Mouse (Mus musculus) CH12.LX (cell line): ENCODE data around the gene Dph1. TPM values are rescaled to one million over a fixed set of nuclear protein-coding genes. Genes with fewer than 3 reads are reported as not detected.
A peak's percentile ranks its signal among the peaks of the same experiment; 100 is the strongest.

ENCODE experiments used
- DNase-seq: peaks from one replicate; pipeline ENCODE4 v3.0.0-alpha.2; 2013; ENCODE audit errors: extremely low read depth
- H3K27ac ChIP-seq: 2 replicates; pipeline ENCODE4 v1.5.1; 2012; ENCODE audit warnings: low read depth, mild to moderate bottlenecking, control low read depth, moderate library complexity; ENCODE audit not compliant: insufficient read depth
- H3K27me3 ChIP-seq: replicated peaks from 2 replicates; pipeline ENCODE3; 2012; ENCODE audit warnings: inconsistent platforms
- H3K36me3 ChIP-seq, 2 experiments: replicated peaks in 1 of 2; 2 replicates each; pipeline versions ENCODE3 to v1.6.1; 2012; ENCODE audit warnings: inconsistent platforms in 1 of 2, low read length in 1 of 2, mild to moderate bottlenecking in 1 of 2, mixed read lengths in 1 of 2, moderate library complexity in 1 of 2; ENCODE audit not compliant: control insufficient read depth in 1 of 2, insufficient read depth in 1 of 2
- H3K4me1 ChIP-seq, 2 experiments: 2 replicates each; pipeline ENCODE4 v1.6.1; 2012; ENCODE audit warnings: inconsistent platforms in 1 of 2, moderate library complexity in 1 of 2; ENCODE audit not compliant: insufficient read depth in 2 of 2, control insufficient read depth in 1 of 2
- H3K4me2 ChIP-seq: 2 replicates; pipeline ENCODE4 v1.6.1; 2012; ENCODE audit warnings: low read depth, mild to moderate bottlenecking, control low read depth; ENCODE audit not compliant: poor library complexity, insufficient read depth, severe bottlenecking
- H3K4me3 ChIP-seq, 3 experiments: fragments of 150-350 bp in 1 of 3; sonication (generic) in 1 of 3; replicated peaks in 1 of 3; 2 replicates each; pipeline versions ENCODE3 to v1.5.1; 2011 to 2012; ENCODE audit warnings: low read depth in 2 of 3, low read length in 2 of 3, mild to moderate bottlenecking in 2 of 3, moderate library complexity in 2 of 3, control low read depth in 1 of 3, improper control_type of control experiment in 1 of 3, inconsistent platforms in 1 of 3, mixed read lengths in 1 of 3; ENCODE audit not compliant: poor library complexity in 1 of 3
- H3K79me2 ChIP-seq: replicated peaks from 2 replicates; pipeline ENCODE4 v1.6.1; 2012; ENCODE audit warnings: mild to moderate bottlenecking, moderate library complexity; ENCODE audit not compliant: control insufficient read depth, poor library complexity, insufficient read depth, severe bottlenecking; ENCODE audit errors: extremely low read depth
- H3K9ac ChIP-seq: 2 replicates; pipeline ENCODE4 v1.6.1; 2012; ENCODE audit warnings: low read depth, mild to moderate bottlenecking, control low read depth, moderate library complexity; ENCODE audit not compliant: insufficient read depth
- H3K9me3 ChIP-seq: replicated peaks from 2 replicates; pipeline ENCODE3; 2012; ENCODE audit warnings: low read length, inconsistent platforms, mixed read lengths
- BHLHE40 ChIP-seq: IDR thresholded peaks from 2 replicates; pipeline ENCODE4 v1.6.1; 2011; ENCODE audit warnings: mild to moderate bottlenecking, low read depth, low read length, improper control_type of control experiment
- CTCF ChIP-seq, 2 experiments: IDR thresholded peaks in 1 of 2; conservative IDR thresholded peaks in 1 of 2; 2 replicates each; pipeline ENCODE4 v1.5.1; 2011 to 2012; ENCODE audit warnings: low read depth in 2 of 2, low read length in 2 of 2, improper control_type of control experiment in 1 of 2, inconsistent platforms in 1 of 2, mild to moderate bottlenecking in 1 of 2, moderate library complexity in 1 of 2
- EP300 ChIP-seq: IDR thresholded peaks from 2 replicates; pipeline ENCODE4 v1.6.1; 2011; ENCODE audit warnings: low read length, improper control_type of control experiment
- ETS1 ChIP-seq: conservative IDR thresholded peaks from 2 replicates; pipeline ENCODE4 v1.6.1; 2012; ENCODE audit warnings: low read depth, mild to moderate bottlenecking, inconsistent platforms, low read length, improper control_type of control experiment, moderate library complexity
- HCFC1 ChIP-seq: IDR thresholded peaks from 2 replicates; pipeline ENCODE4 v1.6.1; 2012; ENCODE audit warnings: low read depth, mild to moderate bottlenecking, inconsistent platforms, low read length, improper control_type of control experiment
- IRF4 ChIP-seq: IDR thresholded peaks from 2 replicates; pipeline ENCODE4 v1.6.1; 2014; ENCODE audit warnings: low read depth, mild to moderate bottlenecking, inconsistent platforms, low read length, improper control_type of control experiment
- JUN ChIP-seq: IDR thresholded peaks from 2 replicates; pipeline ENCODE4 v1.6.1; 2011; ENCODE audit warnings: low read depth, mild to moderate bottlenecking, low read length, improper control_type of control experiment, moderate library complexity; ENCODE audit not compliant: insufficient read depth
- MAFK ChIP-seq: IDR thresholded peaks from 2 replicates; pipeline ENCODE4 v1.6.1; 2011; ENCODE audit warnings: low read length, improper control_type of control experiment; ENCODE audit not compliant: insufficient replicate concordance
- MAX ChIP-seq: IDR thresholded peaks from 2 replicates; pipeline ENCODE4 v1.6.1; 2011; ENCODE audit warnings: low read length, improper control_type of control experiment
- MAZ ChIP-seq: IDR thresholded peaks from 2 replicates; pipeline ENCODE4 v1.6.1; 2012; ENCODE audit warnings: low read depth, mild to moderate bottlenecking, inconsistent platforms, low read length, improper control_type of control experiment, moderate library complexity
- MXI1 ChIP-seq: IDR thresholded peaks from 2 replicates; pipeline ENCODE4 v1.6.1; 2011; ENCODE audit warnings: mild to moderate bottlenecking, low read depth, low read length, improper control_type of control experiment
- NELFE ChIP-seq: IDR thresholded peaks from 2 replicates; pipeline ENCODE4 v1.6.1; 2011; ENCODE audit warnings: low read depth, low read length, improper control_type of control experiment
- NRF1 ChIP-seq: IDR thresholded peaks from 2 replicates; pipeline ENCODE4 v1.6.1; 2014; ENCODE audit warnings: low read depth, mild to moderate bottlenecking, inconsistent platforms, low read length, improper control_type of control experiment, moderate library complexity
- PAX5 ChIP-seq: IDR thresholded peaks from 2 replicates; pipeline ENCODE4 v1.6.1; 2012; ENCODE audit warnings: low read length, inconsistent platforms, mixed read lengths
- SMC3 ChIP-seq: IDR thresholded peaks from 2 replicates; pipeline ENCODE4 v1.6.1; 2011; ENCODE audit warnings: low read depth, low read length, improper control_type of control experiment
- UBTF ChIP-seq: IDR thresholded peaks from 2 replicates; pipeline ENCODE4 v1.6.1; 2012; ENCODE audit warnings: low read depth, mild to moderate bottlenecking, inconsistent platforms, low read length, improper control_type of control experiment, moderate library complexity
- USF1 ChIP-seq: IDR thresholded peaks from 2 replicates; pipeline ENCODE4 v1.6.1; 2014; ENCODE audit warnings: low read depth, mild to moderate bottlenecking, inconsistent platforms, low read length, improper control_type of control experiment
- dilution Hi-C: fragments of 300-500 bp; cut with MboI; formaldehyde crosslinking; loops from 2 replicates; pipeline ENCODE4 v1.14.3; 2020; ENCODE audit warnings: low sequenced_read_pairs; ENCODE audit not compliant: extremely low pct_unique_long_range_greater_than_20kb, extremely low pct_ligation_motif_present
- in situ Hi-C: fragments of 300-500 bp; cut with MboI; formaldehyde crosslinking; loops from 3 replicates; pipeline ENCODE4 v1.14.3; 2019; ENCODE audit warnings: low sequenced_read_pairs, low pct_ligation_motif_present, low pct_unique_long_range_greater_than_20kb, mixed read lengths
- polyA plus RNA-seq: library from polyadenylated mRNA; unstranded; fragments of >175 nt; gene quantifications from 2 replicates; pipeline ENCODE4 v1.2.1, GENCODE M21; 2012; ENCODE audit warnings: low read depth; ENCODE audit not compliant: insufficient read length
- total RNA-seq, 2 experiments: library from RNA; depleted of rRNA; stranded (reverse); fragments of 300-350 nt in 1 of 2; fragments of >200 nt in 1 of 2; gene quantifications; 2 replicates each; pipeline ENCODE4 v1.2.3; 2012 to 2014

The Dph1 gene
- total and polyA plus RNA-seq, 3 experiments, result 47.7 to 57.0 (median 54.7) TPM

DNA sequence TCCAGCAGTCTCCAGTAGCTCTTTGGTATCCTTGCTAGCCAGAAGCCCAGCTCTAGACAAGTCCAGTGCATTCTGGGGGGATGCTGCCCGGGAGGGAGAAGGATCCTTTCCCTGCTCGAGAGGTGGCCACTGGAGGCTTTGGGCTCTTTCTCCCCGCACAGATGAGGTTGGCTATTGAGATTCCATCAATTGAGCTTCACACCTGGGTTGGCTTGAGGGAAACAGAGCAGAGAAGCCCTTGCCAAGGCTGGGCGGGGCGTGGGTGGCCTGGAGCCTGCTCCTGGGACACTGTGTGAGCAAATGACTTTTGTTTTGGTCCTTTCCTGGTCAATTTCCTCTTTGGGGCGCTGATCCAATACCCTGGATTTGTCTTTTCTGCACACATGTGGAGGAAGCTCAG, 5.1 kb upstream of the Dph1 start:
- Histone ChIP-seq H3K9me3 (peaks cover 10% of the 10 kb centered on the region), H3K79me2 (no peaks in the 10 kb centered on the region), H3K4me2 (no peak overlapping the region), H3K27me3 (peaks cover 78% of the 10 kb centered on the region), H3K4me1 (peaks cover 17 to 37% of the 10 kb centered on the region in 2 experiments), H3K27ac (no peak overlapping the region), H3K9ac (no peak overlapping the region), H3K4me3 (no peak overlapping the region), H3K36me3 (no peaks in the 10 kb centered on the region)
- dilution Hi-C loops (no loop called here), in situ Hi-C loops (no loop called here)
- TF ChIP-seq JUN (no peak), BHLHE40 (no peak), MAFK (no peak), HCFC1 (no peak), UBTF (no peak)
- no peak for DNase-seq

DNA sequence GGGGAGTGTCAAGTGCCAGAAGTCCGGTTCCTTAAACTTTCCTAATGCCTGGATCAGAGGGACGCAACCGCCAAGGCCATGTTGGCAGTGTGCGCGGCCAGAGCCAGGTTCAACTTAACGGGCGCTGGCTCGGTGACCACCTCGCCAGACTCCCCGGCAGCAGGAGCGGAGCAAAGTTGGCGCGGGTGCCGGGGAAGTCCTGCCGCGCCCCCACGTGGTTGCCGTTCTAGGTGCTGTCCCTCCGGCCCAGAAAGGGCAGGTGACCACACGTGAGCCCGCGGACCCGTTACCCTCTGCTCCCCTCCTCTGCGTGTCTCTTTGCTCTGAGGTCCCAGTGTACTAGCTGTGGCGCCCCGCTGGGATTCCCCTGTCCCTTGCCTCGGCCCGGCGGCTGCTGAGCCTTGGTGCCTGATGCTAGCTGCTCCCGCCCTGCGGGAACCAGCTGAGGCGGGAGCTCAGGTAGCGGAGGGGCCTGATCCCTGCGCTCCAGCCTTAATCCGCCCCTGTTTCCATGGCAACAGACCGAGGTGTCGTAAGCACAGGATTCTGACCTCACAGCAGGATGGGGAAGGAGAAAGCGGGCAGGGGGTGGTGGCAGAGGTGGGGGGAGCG, 3.9 kb upstream of the Dph1 start:
- peaks cover 10% of the 10 kb centered on the region for H3K9me3 ChIP-seq
- TF ChIP-seq MXI1, result peak; percentile 74; the same call in 1 of the 2 replicates
- TF ChIP-seq ETS1, result peak; percentile 61; the same call in 1 of the 2 replicates
- TF ChIP-seq CTCF (conservative IDR thresholded peaks at IDR 0.05 in 1 of 2, IDR thresholded peaks at IDR 0.05 in 1 of 2; ENCODE audit: low read depth in 2 of 2, low read length in 2 of 2), result peak in 1 of 2 experiments; percentile 40; a peak in 2 of 4 replicates
- peak; percentile 25; the same call in 1 of the 2 replicates for TF ChIP-seq IRF4
- no peak; the same call in 1 of the 2 replicates for TF ChIP-seq SMC3
- TF ChIP-seq HCFC1, result no peak
- TF ChIP-seq USF1, result peak; percentile 55
- no peak for TF ChIP-seq PAX5
- TF ChIP-seq NELFE, result no peak
- TF ChIP-seq MAZ, result no peak
- peak; percentile 63; the same call in 1 of the 2 replicates for TF ChIP-seq MAX
- peak; percentile 97 for TF ChIP-seq BHLHE40
- 0 out of 2 replicates have a peak, but pooled peaks have one; percentile 26 for TF ChIP-seq NRF1
- no peak for TF ChIP-seq EP300
- no peak overlapping the region for H3K9ac ChIP-seq
- H3K27me3 ChIP-seq, result peaks cover 68% of the 10 kb centered on the region
- H3K79me2 ChIP-seq, result peaks cover 2% of the 10 kb centered on the region; the same call in 1 of the 2 replicates
- peaks cover 21 to 44% of the 10 kb centered on the region in 2 experiments for H3K4me1 ChIP-seq
- H3K27ac ChIP-seq, result no peak overlapping the region
- H3K4me2 ChIP-seq, result peak overlapping the region; percentile 89
- no peak for DNase-seq
- H3K36me3 ChIP-seq, result no peaks in the 10 kb centered on the region
- H3K4me3 ChIP-seq, result peak overlapping the region in 1 of 3 experiments; percentile 21
- dilution Hi-C loops, result no loop called here
- in situ Hi-C loops, result loop anchor here (5.0 kb wide), 2 partner anchors 32 to 92 kb away; no protein-coding TSS in a partner anchor
